Mouse (Mus musculus): ENCODE results near the gene Znrf4. TPM values are rescaled to one million over a fixed set of nuclear protein-coding genes. Genes with fewer than 3 reads are reported as not detected.
A peak's percentile ranks its signal among the peaks of the same experiment; 100 is the strongest.

Gene Znrf4
- total and polyA plus RNA-seq, 2 experiments from 2014 or later, result 0.13 TPM; not detected in 1

GRCm38 (mm10) chr17:56551841-56552581, 39.8 kb upstream of the Znrf4 start:
- H3K9me3 ChIP-seq (ENCODE audit: low read length), result no peaks in the 10 kb centered on the region
- no peak overlapping the region for H3K4me2 ChIP-seq (ENCODE audit: low read depth)
- DNase-seq (peak; percentile 74), ATAC-seq (peak; percentile 84)
- peaks cover 5% of the 10 kb centered on the region; the same call in 1 of the 2 replicates for H3K4me1 ChIP-seq (ENCODE audit: insufficient read depth)
- TF ChIP-seq CTCF (IDR thresholded peaks at IDR 0.05; ENCODE audit: low read depth), result no peak
- H3K27me3 ChIP-seq (ENCODE audit: insufficient read depth, low read length), result no peaks in the 10 kb centered on the region
- H3K27ac ChIP-seq (ENCODE audit: low read depth, low read length), result peak overlapping the region; percentile 72
- H3K9ac ChIP-seq, result no peak overlapping the region
- no peak overlapping the region for H3K4me3 ChIP-seq (ENCODE audit: low read depth, low read length)
- H3K36me3 ChIP-seq (ENCODE audit: insufficient read depth), result no peaks in the 10 kb centered on the region
- 15% methylated on average over 6 of the region's 6 CpGs for WGBS

GRCm38 (mm10) chr17:56550784-56551475, 38.7 kb upstream of the Znrf4 start:
- Histone ChIP-seq H3K27ac (ENCODE audit: low read depth, low read length) (peak overlapping the region; percentile 72), H3K4me2 (ENCODE audit: low read depth) (no peak overlapping the region), H3K9ac (no peak overlapping the region), H3K27me3 (ENCODE audit: insufficient read depth, low read length) (no peaks in the 10 kb centered on the region), H3K4me3 (ENCODE audit: low read depth, low read length) (no peak overlapping the region), H3K4me1 (ENCODE audit: insufficient read depth) (peaks cover 5% of the 10 kb centered on the region; the same call in 1 of the 2 replicates), H3K9me3 (ENCODE audit: low read length) (no peaks in the 10 kb centered on the region), H3K36me3 (ENCODE audit: insufficient read depth) (no peaks in the 10 kb centered on the region)
- 66% methylated on average over 12 of the region's 12 CpGs for WGBS
- no peak for TF ChIP-seq CTCF (IDR thresholded peaks at IDR 0.05; ENCODE audit: low read depth)
- no peak for ATAC-seq
- DNase-seq, result no peak

DNA sequence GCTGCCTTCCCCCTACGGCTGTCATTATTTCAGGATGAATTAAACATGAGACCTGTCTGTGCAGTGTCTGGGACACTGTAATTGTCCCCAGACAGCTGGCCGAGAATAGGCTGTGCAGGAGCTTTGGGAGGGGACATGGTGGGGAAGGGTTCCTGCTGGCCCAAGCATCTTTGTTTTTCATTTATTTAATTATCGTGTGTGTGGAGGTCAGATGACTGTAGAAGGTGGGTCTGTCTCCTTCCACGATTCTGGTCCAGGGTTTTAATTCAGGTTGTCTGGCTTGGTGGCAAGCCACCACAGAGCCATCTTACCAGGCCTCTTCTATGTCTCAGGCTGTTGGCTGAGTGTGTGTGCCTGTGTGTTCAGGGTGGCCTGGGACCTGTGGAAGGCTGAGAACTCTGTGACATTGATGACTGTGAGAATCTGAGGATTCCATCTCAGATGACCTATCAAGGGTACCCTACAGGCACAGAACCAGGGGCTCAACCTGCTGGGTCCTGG, 36.4 kb upstream of the Znrf4 start:
- ATAC-seq (no peak), DNase-seq (no peak)
- no peak overlapping the region for H3K9ac ChIP-seq
- H3K4me1 ChIP-seq (ENCODE audit: insufficient read depth), result peaks cover 5% of the 10 kb centered on the region; the same call in 1 of the 2 replicates
- 24% methylated on average over 4 of the region's 4 CpGs for WGBS
- no peak overlapping the region for H3K27ac ChIP-seq (ENCODE audit: low read depth, low read length)
- H3K4me3 ChIP-seq (ENCODE audit: low read depth, low read length), result no peak overlapping the region
- H3K4me2 ChIP-seq (ENCODE audit: low read depth), result no peak overlapping the region
- no peaks in the 10 kb centered on the region for H3K27me3 ChIP-seq (ENCODE audit: insufficient read depth, low read length)
- no peak for TF ChIP-seq CTCF (IDR thresholded peaks at IDR 0.05; ENCODE audit: low read depth)
- H3K36me3 ChIP-seq (ENCODE audit: insufficient read depth), result no peaks in the 10 kb centered on the region
- no peaks in the 10 kb centered on the region for H3K9me3 ChIP-seq (ENCODE audit: low read length)

GRCm38 (mm10) chr17:56547846-56548604, 35.8 kb upstream of the Znrf4 start:
- peak; percentile 60 for TF ChIP-seq CTCF (IDR thresholded peaks at IDR 0.05; ENCODE audit: low read depth)
- H3K27ac ChIP-seq (ENCODE audit: low read depth, low read length), result no peak overlapping the region

DNA sequence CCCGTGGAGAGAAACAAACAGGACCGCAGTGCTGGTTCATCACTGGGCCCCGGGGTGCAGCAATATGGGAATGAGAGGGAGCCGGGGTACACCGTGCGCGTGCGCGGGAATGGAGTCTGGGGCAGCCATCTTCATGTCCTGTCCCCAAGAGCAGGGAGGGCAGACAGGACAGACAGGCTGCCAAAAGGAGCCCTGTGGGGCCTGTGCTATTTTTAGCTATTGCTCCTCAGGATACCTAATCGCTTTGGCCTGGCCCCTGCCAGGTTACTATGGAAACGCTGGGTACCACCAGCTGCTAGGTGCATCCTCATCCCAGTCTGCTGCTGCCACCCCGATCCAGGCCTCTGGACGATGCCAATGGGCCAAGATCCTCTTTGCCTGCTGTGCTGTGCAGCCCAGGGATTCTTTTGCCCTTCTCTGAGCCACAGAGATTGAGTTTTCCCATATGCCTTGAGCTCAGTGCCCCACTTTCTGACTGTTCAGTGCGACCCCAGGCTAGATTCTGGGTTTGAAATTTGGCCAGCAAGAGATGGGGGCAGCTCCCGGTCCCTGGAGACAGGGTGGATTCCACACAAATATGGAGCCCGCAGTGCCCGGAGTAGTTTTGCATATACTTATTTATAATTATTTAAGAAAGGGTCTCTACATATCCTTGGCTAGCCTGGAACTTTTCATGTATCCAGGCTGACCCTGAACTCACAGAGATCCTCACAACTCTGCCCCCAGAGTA, 35.0 kb upstream of the Znrf4 start:
- Histone ChIP-seq H3K4me3 (ENCODE audit: low read depth, low read length) (no peak overlapping the region), H3K36me3 (ENCODE audit: insufficient read depth) (no peaks in the 10 kb centered on the region), H3K4me1 (ENCODE audit: insufficient read depth) (peaks cover 2% of the 10 kb centered on the region; the same call in 1 of the 2 replicates), H3K27me3 (ENCODE audit: insufficient read depth, low read length) (no peaks in the 10 kb centered on the region), H3K27ac (ENCODE audit: low read depth, low read length) (peak overlapping the region; percentile 59; the same call in 1 of the 2 replicates), H3K9ac (no peak overlapping the region), H3K4me2 (ENCODE audit: low read depth) (no peak overlapping the region), H3K9me3 (ENCODE audit: low read length) (no peaks in the 10 kb centered on the region)
- WGBS, result 47% methylated on average over 17 of the region's 17 CpGs
- TF ChIP-seq CTCF (IDR thresholded peaks at IDR 0.05; ENCODE audit: low read depth), result no peak
- ATAC-seq (0 out of 2 replicates have a peak, but pooled peaks have one; percentile 12), DNase-seq (no peak)

More at GRCm38 (mm10) chr17:56547846-56548604, 35.8 kb upstream of the Znrf4 start:
- whole genome bisulfite sequencing, result 71% methylated on average over 9 of the region's 9 CpGs
- H3K4me3 ChIP-seq (ENCODE audit: low read depth, low read length), result no peak overlapping the region
- H3K27me3 ChIP-seq (ENCODE audit: insufficient read depth, low read length), result no peaks in the 10 kb centered on the region
- no peak for ATAC-seq
- peaks cover 5% of the 10 kb centered on the region; the same call in 1 of the 2 replicates for H3K4me1 ChIP-seq (ENCODE audit: insufficient read depth)
- no peak overlapping the region for H3K4me2 ChIP-seq (ENCODE audit: low read depth)
- no peak overlapping the region for H3K9ac ChIP-seq
- H3K9me3 ChIP-seq (ENCODE audit: low read length), result no peaks in the 10 kb centered on the region
- no peak for DNase-seq
- no peaks in the 10 kb centered on the region for H3K36me3 ChIP-seq (ENCODE audit: insufficient read depth)

DNA sequence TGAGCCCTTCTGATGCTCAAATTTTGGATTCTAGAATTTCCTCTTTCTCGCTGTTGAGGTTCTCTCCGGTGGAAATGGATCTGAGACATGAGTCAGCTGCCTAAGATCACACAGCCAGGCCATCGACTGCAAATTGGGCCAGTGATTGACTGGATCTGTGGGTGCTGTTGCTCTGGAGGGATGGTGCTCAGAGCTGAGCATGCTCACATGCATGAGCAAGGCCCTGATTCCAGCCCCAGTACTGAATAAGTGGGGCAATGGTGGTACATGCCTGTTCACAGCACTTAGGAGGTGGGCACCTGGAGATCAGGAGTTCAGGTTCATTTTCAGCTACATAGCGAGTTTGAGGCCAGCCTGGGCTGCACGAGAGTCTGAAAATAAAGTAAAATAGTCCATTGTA, 34.3 kb upstream of the Znrf4 start:
- no peak for DNase-seq
- 77% methylated on average over 5 of the region's 5 CpGs for WGBS

More for the DNA sequence above, 34.3 kb upstream of the Znrf4 start:
- H3K27me3 ChIP-seq (ENCODE audit: insufficient read depth, low read length), result no peaks in the 10 kb centered on the region
- H3K27ac ChIP-seq (ENCODE audit: low read depth, low read length), result no peak overlapping the region
- H3K9me3 ChIP-seq (ENCODE audit: low read length), result no peaks in the 10 kb centered on the region
- H3K4me2 ChIP-seq (ENCODE audit: low read depth), result no peak overlapping the region
- ATAC-seq, result no peak
- no peaks in the 10 kb centered on the region for H3K4me1 ChIP-seq (ENCODE audit: insufficient read depth)
- H3K4me3 ChIP-seq (ENCODE audit: low read depth, low read length), result no peak overlapping the region
- H3K9ac ChIP-seq, result no peak overlapping the region
- TF ChIP-seq CTCF (IDR thresholded peaks at IDR 0.05; ENCODE audit: low read depth), result no peak
- no peaks in the 10 kb centered on the region for H3K36me3 ChIP-seq (ENCODE audit: insufficient read depth)

Measured in forebrain, postnatal 0 days (tissue).